ENCODE assay signal across 23 mouse cellular contexts in genomic region chr4:14445215-14445614, GRCm38 (mm10).
"Had no signal": no experiment of that assay in that cellular context is flagged by ENCODE, and none has a peak within 500 bp of the region (broad histone marks: within the 10 kb centered on the region; RNA-seq: fewer than 3 reads in every experiment).

No protein-coding gene starts in this region.

- H3K36me3 ChIP-seq: heart, embryonic 13.5 days; heart, embryonic 15.5 days; hindbrain, embryonic 13.5 days; hindbrain, embryonic 15.5 days; kidney, embryonic 15.5 days; limb, embryonic 13.5 days; limb, embryonic 15.5 days; liver, embryonic 12.5 days had no signal

- ATAC-seq: hindbrain, postnatal 0 days; liver, embryonic 12.5 days had no signal

- H3K9me3 ChIP-seq: heart, embryonic 13.5 days; heart, embryonic 15.5 days; hindbrain, embryonic 13.5 days; hindbrain, embryonic 15.5 days; kidney, embryonic 15.5 days; limb, embryonic 13.5 days; limb, embryonic 15.5 days; liver, embryonic 12.5 days had no signal

- H3K4me3 ChIP-seq: heart, adult 2 months; heart, embryonic 13.5 days; heart, embryonic 15.5 days; hindbrain, embryonic 13.5 days; hindbrain, embryonic 15.5 days; kidney, embryonic 15.5 days; limb, embryonic 13.5 days; limb, embryonic 15.5 days; liver, embryonic 12.5 days had no signal

- H3K27ac ChIP-seq: heart, adult 2 months; heart, embryonic 13.5 days; heart, embryonic 15.5 days; hindbrain, embryonic 13.5 days; hindbrain, embryonic 15.5 days; hindbrain, postnatal 0 days; kidney, embryonic 15.5 days; kidney, postnatal 0 days; limb, embryonic 13.5 days; limb, embryonic 15.5 days; liver, embryonic 12.5 days had no signal

- DNase-seq: gastrocnemius, postnatal 14 days; gastrocnemius, postnatal 36 days; heart, adult 11 months; heart, adult 2 months; heart, postnatal 14 days; heart, postnatal 36 days; kidney, adult 2 months; kidney, adult 9 months; kidney, postnatal 36 days; layer of hippocampus, adult 9-11 months; layer of hippocampus, postnatal 36 days; left cerebral cortex, postnatal 4 days had no signal

- H3K4me1 ChIP-seq: heart, embryonic 13.5 days; heart, embryonic 15.5 days; hindbrain, embryonic 15.5 days; kidney, embryonic 15.5 days; limb, embryonic 13.5 days; limb, embryonic 15.5 days; liver, embryonic 12.5 days had no signal

- H3K27me3 ChIP-seq: heart, embryonic 13.5 days; heart, embryonic 15.5 days; hindbrain, embryonic 13.5 days; hindbrain, embryonic 15.5 days; kidney, embryonic 15.5 days; limb, embryonic 13.5 days; limb, embryonic 15.5 days; liver, embryonic 12.5 days had no signal

- H3K4me2 ChIP-seq: heart, embryonic 11.5 days; heart, embryonic 13.5 days; heart, embryonic 15.5 days; hindbrain, embryonic 13.5 days; hindbrain, embryonic 15.5 days; kidney, embryonic 15.5 days; limb, embryonic 13.5 days; limb, embryonic 15.5 days; liver, embryonic 12.5 days had no signal

- H3K9ac ChIP-seq: heart, embryonic 13.5 days; heart, embryonic 15.5 days; hindbrain, embryonic 13.5 days; hindbrain, embryonic 15.5 days; kidney, embryonic 15.5 days; limb, embryonic 13.5 days; limb, embryonic 15.5 days; liver, embryonic 12.5 days had no signal
